Mouse (Mus musculus) erythroblast, embryonic 14.5 days (primary cell): ENCODE data around the gene Plin1.

ENCODE experiments used
- GATA1 ChIP-seq: IDR thresholded peaks from 2 replicates; pipeline ENCODE4 v1.6.1; 2012; ENCODE audit warnings: low read length, inconsistent platforms, mixed read lengths
- TAL1 ChIP-seq: IDR thresholded peaks from 3 replicates; pipeline ENCODE4 v1.6.1; 2012; ENCODE audit warnings: low read length, inconsistent platforms, mixed read lengths

DNA sequence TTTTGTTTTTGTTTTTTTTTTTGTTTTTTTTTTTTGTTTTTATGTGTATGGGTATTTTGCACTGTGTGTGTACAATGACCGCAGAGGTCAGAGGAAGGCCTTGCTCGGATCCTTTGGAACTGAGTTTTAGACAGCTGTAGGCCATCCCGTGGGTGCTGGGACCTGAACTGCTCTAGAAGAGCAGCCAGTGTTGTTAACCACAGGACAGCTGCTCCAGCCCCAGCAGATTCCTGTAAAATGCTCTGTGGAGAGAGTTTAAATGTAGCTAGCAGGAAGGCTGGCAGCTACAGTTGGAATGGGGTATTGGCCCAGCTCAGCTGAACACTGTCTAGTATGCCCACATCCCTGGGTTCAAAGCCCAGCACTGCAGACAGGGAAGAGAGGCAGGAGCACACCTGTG, 37.0 kb upstream of the Plin1 start:
- TF ChIP-seq TAL1 (no peak), GATA1 (no peak)
